8 mouse cellular contexts compared by ENCODE assay signal in the genomic region with DNA sequence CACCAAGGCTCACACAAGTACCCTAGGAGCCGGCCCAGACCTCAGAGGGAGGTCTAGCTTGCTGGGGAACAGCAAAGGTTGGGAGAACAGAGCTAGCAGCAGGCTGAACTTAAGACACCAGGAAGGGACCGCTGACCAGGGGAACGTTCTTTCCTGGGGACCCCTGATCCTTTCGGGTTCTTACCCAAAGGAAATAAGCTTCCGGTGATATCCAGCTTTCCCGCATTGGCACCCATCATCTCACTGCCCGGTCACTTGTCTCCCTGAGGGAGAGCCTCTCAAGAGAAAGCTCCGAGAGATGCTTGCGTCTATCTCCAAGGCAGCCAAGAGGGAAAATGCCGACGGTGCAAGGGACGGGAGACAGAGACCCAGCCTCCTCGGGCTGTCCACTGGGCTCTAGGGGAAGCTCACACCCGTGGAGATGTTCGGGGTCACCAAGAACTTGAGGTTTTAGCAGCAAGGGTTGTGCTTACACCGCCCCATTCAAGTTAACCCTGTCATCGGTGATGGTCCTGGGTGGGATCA. TPM values are rescaled to one million over a fixed set of nuclear protein-coding genes. Genes with fewer than 3 reads are reported as not detected.
A peak's percentile ranks its signal among the peaks of the same experiment; 100 is the strongest.
DNase-seq lines count a peak whose midpoint lies in the region; ATAC-seq and TF ChIP-seq lines count a peak whose summit lies in the region.

No protein-coding gene starts in this region.

- H3K27me3 ChIP-seq in liver, embryonic 11.5 days (replicated peaks; ENCODE audit: control insufficient read depth, insufficient read depth, low read length), result peaks cover 28% of the 10 kb centered on the region

- WGBS in liver, embryonic 11.5 days, result 13% methylated on average over 17 of the region's 17 CpGs

- ATAC-seq in liver, embryonic 11.5 days (replicated peaks; ENCODE audit: low FRiP score), result no peak

- no peak for TF ChIP-seq CTCF in gastrocnemius, adult 2 months (IDR thresholded peaks at IDR 0.05)

- H3K27ac ChIP-seq in gastrocnemius, adult 2 months, result no peak overlapping the region
- no peak overlapping the region for H3K27ac ChIP-seq in liver, embryonic 11.5 days (ENCODE audit: low read depth, low read length)

- peak overlapping the region; percentile 80 for H3K4me3 ChIP-seq in gastrocnemius, adult 2 months
- H3K4me3 ChIP-seq in liver, embryonic 11.5 days (ENCODE audit: low read depth, low read length), result peak overlapping the region; percentile 61

- intact Hi-C loops in gastrocnemius, adult 2 months (cut with DNase I), result no loop called here

- no peak overlapping the region for H3K9ac ChIP-seq in liver, embryonic 11.5 days (ENCODE audit: low read depth, low read length)

- H3K4me2 ChIP-seq in liver, embryonic 11.5 days, result peak overlapping the region; percentile 80

- peaks cover 6% of the 10 kb centered on the region for H3K4me1 ChIP-seq in liver, embryonic 11.5 days (replicated peaks; ENCODE audit: control insufficient read depth, insufficient read depth, low read length)

- H3K36me3 ChIP-seq in liver, embryonic 11.5 days (ENCODE audit: control insufficient read depth, insufficient read depth, low read length), result no peaks in the 10 kb centered on the region

- no peaks in the 10 kb centered on the region for H3K9me3 ChIP-seq in liver, embryonic 11.5 days (ENCODE audit: control insufficient read depth, low read length)

- no peak for DNase-seq in gastrocnemius, adult 2 months
- DNase-seq in gastrocnemius, postnatal 10 days, result no peak
- DNase-seq in thymus, postnatal 4 days, result peak; percentile 10
- DNase-seq in thymus, postnatal 10 days (ENCODE audit: low spot score in 2 of 2), result no peak
- DNase-seq in liver, embryonic 11.5 days (ENCODE audit: low spot score), result no peak
- DNase-seq in retina, embryonic 14.5 days (ENCODE audit: low spot score), result no peak
- DNase-seq in adrenal gland, postnatal 14 days, result no peak
- no peak for DNase-seq in kidney, adult 11 months

RNA-seq across cellular contexts. Expression of gene Susd4, which starts 0.4 kb away (rescaled TPM):
- under 1 TPM; 0.22 to 0.43 TPM for total RNA-seq in gastrocnemius, adult 2 months (2021)
- total RNA-seq in gastrocnemius, postnatal 10 days (2021), result 1 to 10 TPM; 2.0 to 2.1 TPM
- polyA plus RNA-seq in liver, embryonic 11.5 days (2014; fragmentation: Nextera tagmentation; extraction: Ambion mirVana), result 4.6 TPM in 2 replicates
- total RNA-seq in adrenal gland, postnatal 14 days (2021), result 2.0 and 2.5 TPM in 2 replicates

RNA-seq across cellular contexts. Expression of gene Ccdc185, which starts 14.3 kb away (rescaled TPM):
- not detected for total RNA-seq in gastrocnemius, adult 2 months (2021)
- not detected for total RNA-seq in gastrocnemius, postnatal 10 days (2021)
- polyA plus RNA-seq in liver, embryonic 11.5 days (2014; fragmentation: Nextera tagmentation; extraction: Ambion mirVana), result not detected in 2 replicates
- total RNA-seq in adrenal gland, postnatal 14 days (2021), result not detected in 2 replicates
